Mouse (Mus musculus) stomach, postnatal 0 days (tissue): ENCODE results near the gene Lmx1a. TPM values are rescaled to one million over a fixed set of nuclear protein-coding genes. Genes with fewer than 3 reads are reported as not detected.

Experiments
- ATAC-seq: fragments of 200-750 bp; cut with Nextera tagmentation; 2 replicates; pipeline ENCODE4 v1.8.0; 2017; ENCODE audit not compliant: low FRiP score, low TSS enrichment
- DNase-seq: peaks from one replicate; pipeline ENCODE4 v3.0.0-alpha.2; 2016; ENCODE audit warnings: low spot score
- H3K27ac ChIP-seq: fragments of 300-500 bp; sonication (generic); replicated peaks from 2 replicates; pipeline ENCODE4 v1.5.1; 2014; ENCODE audit warnings: mild to moderate bottlenecking, control low read depth
- H3K27me3 ChIP-seq: fragments of 300-500 bp; sonication (generic); 2 replicates; pipeline ENCODE4 v1.6.1; 2014; ENCODE audit warnings: low read length; ENCODE audit not compliant: control insufficient read depth, insufficient read depth
- H3K36me3 ChIP-seq: fragments of 300-500 bp; sonication (generic); 2 replicates; pipeline ENCODE4 v1.6.1; 2014; ENCODE audit warnings: low read length, mixed read lengths; ENCODE audit not compliant: control insufficient read depth, insufficient read depth
- H3K4me1 ChIP-seq: fragments of 300-500 bp; sonication (generic); replicated peaks from 2 replicates; pipeline ENCODE4 v1.6.1; 2014; ENCODE audit warnings: antibody characterized with exemption; ENCODE audit not compliant: control insufficient read depth, insufficient read depth
- H3K4me2 ChIP-seq: fragments of 300-500 bp; sonication (generic); replicated peaks from 2 replicates; pipeline ENCODE4 v1.6.1; 2014; ENCODE audit warnings: low read depth, mild to moderate bottlenecking, control low read depth, moderate library complexity
- H3K4me3 ChIP-seq: fragments of 300-500 bp; sonication (generic); 2 replicates; pipeline ENCODE4 v1.5.1; 2014; ENCODE audit warnings: low read depth, low read length, control low read depth
- H3K9ac ChIP-seq: fragments of 300-500 bp; sonication (generic); 2 replicates; pipeline ENCODE4 v1.6.1; 2014; ENCODE audit warnings: mild to moderate bottlenecking, low read length, control low read depth, mixed read lengths
- H3K9me3 ChIP-seq: fragments of 300-500 bp; sonication (generic); 2 replicates; pipeline ENCODE4 v1.6.1; 2016; ENCODE audit warnings: low read length; ENCODE audit not compliant: control insufficient read depth
- CTCF ChIP-seq: IDR thresholded peaks from 2 replicates; pipeline ENCODE4 v1.5.1; 2016; ENCODE audit warnings: antibody characterized with exemption, low read depth, mild to moderate bottlenecking, moderate library complexity
- EP300 ChIP-seq: optimal IDR thresholded peaks from 2 replicates; pipeline ENCODE3; 2016; ENCODE audit warnings: antibody characterized with exemption
- WGBS: fragments of 180-500 bp; shearing (Covaris S2); extraction: QIAGEN DNeasy Blood & Tissue Kit; methylation state at CpG from one replicate; pipeline ENCODE4 v1.1.7; 2014; 5-methylcytosine and 5-hydroxymethylcytosine counted together
- polyA plus RNA-seq: library from polyadenylated mRNA; unstranded; fragments of >200 nt; fragmentation: Nextera tagmentation; extraction: Ambion mirVana; gene quantifications from 2 replicates; pipeline ENCODE4 v1.2.1, GENCODE M21; 2015

Gene Lmx1a
- polyA plus RNA-seq, 1 experiment from 2014 or later: not detected

DNA sequence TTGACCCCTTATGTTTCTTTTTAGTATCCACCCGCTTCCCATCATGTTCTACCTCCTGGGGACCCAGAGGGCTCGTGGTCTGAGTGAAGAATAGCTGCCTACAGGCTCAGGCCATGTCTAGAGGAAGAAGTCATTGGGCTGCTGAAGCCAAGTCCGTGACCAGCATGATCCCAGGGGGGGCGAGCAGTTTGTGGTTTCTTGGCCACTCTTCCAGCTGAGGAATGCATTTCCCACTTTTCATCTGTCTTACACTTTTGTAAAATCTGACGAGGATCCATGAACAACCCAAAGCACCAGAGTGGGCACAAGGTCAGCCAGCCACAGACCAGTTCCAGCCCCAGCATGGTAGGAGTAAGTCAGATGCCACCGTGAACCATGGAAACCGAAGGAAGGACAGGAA, 50.2 kb downstream of the Lmx1a start:
- no peaks in the 10 kb centered on the region for H3K4me1 ChIP-seq
- H3K27ac ChIP-seq: no peak overlapping the region
- no peaks in the 10 kb centered on the region for H3K27me3 ChIP-seq
- no peak for DNase-seq
- H3K36me3 ChIP-seq: no peaks in the 10 kb centered on the region
- no peak overlapping the region for H3K9ac ChIP-seq
- no peak for ATAC-seq
- 76% methylated on average over 7 of the region's 7 CpGs for WGBS
- H3K4me3 ChIP-seq: no peak overlapping the region
- H3K9me3 ChIP-seq: no peaks in the 10 kb centered on the region
- TF ChIP-seq EP300 (no peak), CTCF (no peak)
- no peak overlapping the region for H3K4me2 ChIP-seq

GRCm38 (mm10) chr1:167746676-167747075, 57.6 kb downstream of the Lmx1a start:
- Histone ChIP-seq H3K27ac (no peak overlapping the region), H3K9ac (no peak overlapping the region), H3K4me1 (no peaks in the 10 kb centered on the region), H3K27me3 (no peaks in the 10 kb centered on the region), H3K36me3 (no peaks in the 10 kb centered on the region), H3K4me2 (no peak overlapping the region), H3K9me3 (no peaks in the 10 kb centered on the region), H3K4me3 (no peak overlapping the region)
- no peak for TF ChIP-seq EP300
- TF ChIP-seq CTCF: no peak
- ATAC-seq (no peak), DNase-seq (no peak)
- WGBS: 38% methylated on average over 6 of the region's 6 CpGs

DNA sequence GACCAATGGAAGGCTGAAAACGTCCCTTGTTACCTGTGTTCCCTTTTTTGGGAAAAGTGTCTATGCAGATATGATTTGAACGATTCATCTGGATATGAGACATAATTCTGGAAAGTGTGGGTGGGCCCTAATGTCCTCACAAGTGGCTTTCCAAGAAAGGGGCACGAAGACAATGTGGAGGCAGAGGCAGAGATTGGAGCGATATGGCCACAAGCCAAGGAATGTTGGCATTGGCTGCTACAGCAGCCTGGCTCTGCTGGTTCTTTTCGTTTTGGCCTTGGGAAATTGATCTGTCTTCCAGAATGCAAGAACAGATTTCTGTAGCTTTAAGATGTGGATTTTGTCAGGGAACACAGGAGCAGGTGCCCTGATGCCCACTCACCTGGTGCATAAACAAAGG, 63.6 kb downstream of the Lmx1a start:
- no peak for ATAC-seq
- H3K4me2 ChIP-seq: no peak overlapping the region
- H3K4me3 ChIP-seq: no peak overlapping the region
- DNase-seq: no peak
- H3K27ac ChIP-seq: no peak overlapping the region
- no peaks in the 10 kb centered on the region for H3K27me3 ChIP-seq
- no peaks in the 10 kb centered on the region for H3K9me3 ChIP-seq
- no peaks in the 10 kb centered on the region for H3K36me3 ChIP-seq
- H3K9ac ChIP-seq: no peak overlapping the region
- TF ChIP-seq EP300 (no peak), CTCF (no peak)
- no peaks in the 10 kb centered on the region for H3K4me1 ChIP-seq
- WGBS: 62% methylated on average over 5 of the region's 5 CpGs

- H3K9me3 ChIP-seq: no peaks in the 10 kb centered on the region
- 67% methylated on average over 4 of the region's 4 CpGs for WGBS
- TF ChIP-seq CTCF: no peak
- no peak for TF ChIP-seq EP300
- no peaks in the 10 kb centered on the region for H3K4me1 ChIP-seq
- H3K27me3 ChIP-seq: no peaks in the 10 kb centered on the region
- ATAC-seq (no peak), DNase-seq (no peak)
- no peaks in the 10 kb centered on the region for H3K36me3 ChIP-seq
- H3K4me2 ChIP-seq: no peak overlapping the region
- H3K27ac ChIP-seq: no peak overlapping the region
- no peak overlapping the region for H3K9ac ChIP-seq
- no peak overlapping the region for H3K4me3 ChIP-seq
Observed at GRCm38 (mm10) chr1:167754085-167754484, 65.0 kb downstream of the Lmx1a start.

- no peak overlapping the region for H3K4me3 ChIP-seq
- ATAC-seq (no peak), DNase-seq (no peak)
- H3K9me3 ChIP-seq: no peaks in the 10 kb centered on the region
- H3K27ac ChIP-seq: no peak overlapping the region
- no peak overlapping the region for H3K4me2 ChIP-seq
- no peaks in the 10 kb centered on the region for H3K27me3 ChIP-seq
- no peak for TF ChIP-seq EP300
- no peak for TF ChIP-seq CTCF
- no peaks in the 10 kb centered on the region for H3K36me3 ChIP-seq
- H3K9ac ChIP-seq: no peak overlapping the region
- 22% methylated on average over 14 of the region's 14 CpGs for WGBS
- H3K4me1 ChIP-seq: no peaks in the 10 kb centered on the region
Observed at GRCm38 (mm10) chr1:167754636-167755522, 65.8 kb downstream of the Lmx1a start.

GRCm38 (mm10) chr1:167758208-167758607, 69.2 kb downstream of the Lmx1a start:
- TF ChIP-seq CTCF: no peak
- no peak for TF ChIP-seq EP300
- WGBS: 57% methylated on average over 8 of the region's 8 CpGs
- DNase-seq: no peak
- Histone ChIP-seq H3K9ac (no peak overlapping the region), H3K9me3 (no peaks in the 10 kb centered on the region), H3K27ac (no peak overlapping the region), H3K27me3 (no peaks in the 10 kb centered on the region), H3K4me1 (no peaks in the 10 kb centered on the region), H3K36me3 (no peaks in the 10 kb centered on the region), H3K4me2 (no peak overlapping the region), H3K4me3 (no peak overlapping the region)
- no peak for ATAC-seq
